Mouse (Mus musculus): ENCODE results near the gene Vmn2r57. TPM values are rescaled to one million over a fixed set of nuclear protein-coding genes. Genes with fewer than 3 reads are reported as not detected.
"Not testable (repeated sequence)": the region's sequence is repeated elsewhere in the genome, so short reads cannot be mapped to it uniquely, and the experiment has no call there.

Gene Vmn2r57
- under 1 TPM; 0.07 to 0.09 TPM for total RNA-seq (2021)

GRCm38 (mm10) chr7:41448596-41448995 is at the start of gene Vmn2r57:
Gene Vmn2r57 (minus strand): TSS chr7:41448696.
- DNase-seq, result not testable (repeated sequence)

GRCm38 (mm10) chr7:41497871-41498270 is 49.4 kb upstream of the Vmn2r57 start:
- DNase-seq, result no peak

- no peak for DNase-seq
These were observed 3.4 kb upstream of the Vmn2r57 start for GRCm38 (mm10) chr7:41451864-41452263.

- no peak for DNase-seq
These were observed 54.4 kb downstream of the Vmn2r57 start for GRCm38 (mm10) chr7:41394130-41394529.

- DNase-seq, result peak; percentile 82
These were observed 55.2 kb downstream of the Vmn2r57 start, which contains the start of gene AI987944 for GRCm38 (mm10) chr7:41393048-41393971. Gene AI987944 (minus strand): TSS chr7:41393379.

Other genes starting within 250 kb of the Vmn2r57 start
- gene AI987944, start 55.3 kb downstream of the Vmn2r57 start, total RNA-seq (2021), result 1 to 10 TPM; 8.2 to 8.6 TPM
- under 1 TPM; 0.12 to 0.23 TPM for gene Gm20449, start 50.7 kb upstream of the Vmn2r57 start, total RNA-seq (2021)
- 1 to 10 TPM; 5.1 to 6.0 TPM for gene AW146154, start 51.2 kb upstream of the Vmn2r57 start, total RNA-seq (2021)
- not detected for gene Gm6871, start 125.0 kb upstream of the Vmn2r57 start, total RNA-seq (2021)
- gene 2610021A01Rik, start 150.5 kb upstream of the Vmn2r57 start, total RNA-seq (2021), result 10 to 100 TPM; 10.9 to 11.6 TPM
- gene Zfp788, start 184.5 kb upstream of the Vmn2r57 start, total RNA-seq (2021), result 10 to 100 TPM in 1 of 2 experiments, 1 to 10 TPM in 1; 8.6 to 11.3 TPM

All from heart, postnatal 4 days (tissue).